Comparison of ENCODE assay signal across 8 mouse cellular contexts in genomic region chr2:25545996-25546810, GRCm38 (mm10). TPM values are rescaled to one million over a fixed set of nuclear protein-coding genes. Genes with fewer than 3 reads are reported as not detected.
A peak's percentile ranks its signal among the peaks of the same experiment; 100 is the strongest.
DNase-seq lines count a peak whose midpoint lies in the region; ATAC-seq and TF ChIP-seq lines count a peak whose summit lies in the region.

No protein-coding gene starts in this region.

- peak overlapping the region; percentile 81 for H3K4me2 ChIP-seq in embryonic facial prominence, embryonic 14.5 days (ENCODE audit: low read depth, low read length)
- H3K4me2 ChIP-seq in midbrain, embryonic 12.5 days (replicated peaks), result peak overlapping the region; percentile 78

- H3K4me3 ChIP-seq in heart, embryonic 10.5 days, result peak overlapping the region; percentile 83
- peak overlapping the region; percentile 78 for H3K4me3 ChIP-seq in ES-E14 (ENCODE audit: insufficient read depth in 1 of 2, low read depth in 1 of 2, low read length in 2 of 2, poor library complexity in 1 of 2, severe bottlenecking in 1 of 2)
- H3K4me3 ChIP-seq in embryonic facial prominence, embryonic 14.5 days (ENCODE audit: low read depth, low read length), result peak overlapping the region; percentile 58
- H3K4me3 ChIP-seq in midbrain, embryonic 12.5 days, result peak overlapping the region; percentile 74

- H3K27me3 ChIP-seq in heart, embryonic 10.5 days (ENCODE audit: insufficient read depth, poor library complexity, severe bottlenecking), result no peaks in the 10 kb centered on the region
- no peaks in the 10 kb centered on the region for H3K27me3 ChIP-seq in embryonic facial prominence, embryonic 14.5 days (replicated peaks; ENCODE audit: control insufficient read depth, insufficient read depth, low read length)
- no peaks in the 10 kb centered on the region for H3K27me3 ChIP-seq in midbrain, embryonic 12.5 days

- in situ Hi-C loops in ES-E14 (cut with MboI; ENCODE audit: low sequenced_read_pairs in 2 of 2, unreplicated experiment in 2 of 2), result no loop called here

- H3K9ac ChIP-seq in ES-E14 (ENCODE audit: insufficient read depth, low read depth, low read length, poor library complexity, severe bottlenecking), result peak overlapping the region; percentile 83
- H3K9ac ChIP-seq in embryonic facial prominence, embryonic 14.5 days (ENCODE audit: low read depth, low read length), result peak overlapping the region; percentile 74
- peak overlapping the region; percentile 72 for H3K9ac ChIP-seq in midbrain, embryonic 12.5 days (replicated peaks)

- no peaks in the 10 kb centered on the region for H3K9me3 ChIP-seq in heart, embryonic 10.5 days
- no peaks in the 10 kb centered on the region for H3K9me3 ChIP-seq in ES-E14 (ENCODE audit: control insufficient read depth, insufficient read depth, low read depth, low read length)
- H3K9me3 ChIP-seq in embryonic facial prominence, embryonic 14.5 days (ENCODE audit: control insufficient read depth, low read length), result no peaks in the 10 kb centered on the region
- H3K9me3 ChIP-seq in midbrain, embryonic 12.5 days, result no peaks in the 10 kb centered on the region

- intact Hi-C loops in left cerebral cortex, postnatal 36 days (cut with DNase I), result loop anchor here (5.0 kb wide), 1 partner anchor 119 kb away; the partner anchor contains the start of gene Abca2

- DNase-seq in heart, embryonic 10.5 days (ENCODE audit: low spot score), result no peak
- no peak for DNase-seq in heart, adult 8-10 months (ENCODE audit: low spot score)
- no peak for DNase-seq in ES-E14 (ENCODE audit: low read depth, low spot score)
- DNase-seq in embryonic facial prominence, embryonic 14.5 days (ENCODE audit: low spot score), result no peak
- DNase-seq in left cerebral cortex, postnatal 36 days (ENCODE audit: low spot score in 2 of 2), result no peak
- DNase-seq in kidney, adult 11 months, result no peak

- peak overlapping the region; percentile 96 for H3K27ac ChIP-seq in heart, embryonic 10.5 days
- H3K27ac ChIP-seq in ES-E14 (ENCODE audit: insufficient read depth, low read depth, low read length, poor library complexity, severe bottlenecking), result no peak overlapping the region; the same call in 1 of the 2 replicates
- H3K27ac ChIP-seq in embryonic facial prominence, embryonic 14.5 days (replicated peaks; ENCODE audit: low read depth, low read length), result peak overlapping the region; percentile 75
- peak overlapping the region; percentile 60 for H3K27ac ChIP-seq in midbrain, embryonic 12.5 days (replicated peaks)

- H3K36me3 ChIP-seq in heart, embryonic 10.5 days, result 0 out of 2 replicates have a peak, but pooled peaks cover 4% of the 10 kb centered on the region
- no peaks in the 10 kb centered on the region for H3K36me3 ChIP-seq in ES-E14 (ENCODE audit: control insufficient read depth, insufficient read depth, low read length, poor library complexity, severe bottlenecking)
- H3K36me3 ChIP-seq in embryonic facial prominence, embryonic 14.5 days (ENCODE audit: control insufficient read depth, insufficient read depth, low read length), result no peaks in the 10 kb centered on the region
- no peaks in the 10 kb centered on the region for H3K36me3 ChIP-seq in midbrain, embryonic 12.5 days

- ATAC-seq in embryonic facial prominence, embryonic 14.5 days (ENCODE audit: low read depth), result peak; percentile 69
- peak; percentile 17 for ATAC-seq in inflammation-experienced regulatory T-cells, adult 6 months
- peak; percentile 73 for ATAC-seq in midbrain, embryonic 12.5 days (ENCODE audit: low FRiP score, low read depth)

- H3K4me1 ChIP-seq in heart, embryonic 10.5 days, result peaks cover 24% of the 10 kb centered on the region
- peaks cover 0 to 3% of the 10 kb centered on the region in 2 experiments; a peak in 1 of 4 replicates for H3K4me1 ChIP-seq in ES-E14 (ENCODE audit: control insufficient read depth in 2 of 2, insufficient read depth in 2 of 2, low read length in 2 of 2, poor library complexity in 1 of 2)
- peaks cover 4% of the 10 kb centered on the region; the same call in 1 of the 2 replicates for H3K4me1 ChIP-seq in embryonic facial prominence, embryonic 14.5 days (ENCODE audit: control insufficient read depth, insufficient read depth, low read length)
- H3K4me1 ChIP-seq in midbrain, embryonic 12.5 days, result peaks cover 21% of the 10 kb centered on the region

- WGBS in heart, embryonic 10.5 days, result 8% methylated on average over 43 of the region's 43 CpGs
- WGBS in embryonic facial prominence, embryonic 14.5 days, result 14% methylated on average over 24 of the region's 43 CpGs
- 9% methylated on average over 43 of the region's 43 CpGs for WGBS in midbrain, embryonic 12.5 days

TF ChIP-seq in ES-E14, 5 proteins besides CTCF, POLR2A, EP300 and RAD21:
- TF ChIP-seq ZC3H11A (IDR thresholded peaks at IDR 0.05; ENCODE audit: borderline replicate concordance, low read depth, low read length), result no peak
- no peak for TF ChIP-seq ZNF384 (IDR thresholded peaks at IDR 0.05; ENCODE audit: low read depth, low read length)
- TF ChIP-seq MAFK (IDR thresholded peaks at IDR 0.05; ENCODE audit: insufficient read depth, low read depth, low read length), result no peak
- TF ChIP-seq HCFC1 (IDR thresholded peaks at IDR 0.05; ENCODE audit: borderline replicate concordance, insufficient read depth, low read length), result no peak
- no peak for TF ChIP-seq CHD2 (IDR thresholded peaks at IDR 0.05; ENCODE audit: low read depth, low read length)

RNA-seq across cellular contexts. Expression of gene Traf2, which starts 0.5 kb away (rescaled TPM):
- polyA plus RNA-seq in heart, embryonic 10.5 days (2016; fragmentation: Nextera tagmentation; extraction: Ambion mirVana), result 29.7 and 30.9 TPM in 2 replicates
- 10 to 100 TPM; 11.8 to 16.3 (median 13.8) TPM for total RNA-seq in heart, adult 8-10 months (2022)
- total RNA-seq in ES-E14 (2012; rRNA removed), result 7.9 and 9.1 TPM in 2 replicates
- 30.0 and 33.9 TPM in 2 replicates for polyA plus RNA-seq in embryonic facial prominence, embryonic 14.5 days (2014; fragmentation: Nextera tagmentation; extraction: Ambion mirVana)
- polyA plus RNA-seq in inflammation-experienced regulatory T-cells, adult 6 months (2017; shearing (Covaris generic)), result 10 to 100 TPM; 74.8 to 85.3 (median 76.1) TPM
- 32.3 and 32.4 TPM in 2 replicates for polyA plus RNA-seq in midbrain, embryonic 12.5 days (2016; fragmentation: Nextera tagmentation; extraction: Ambion mirVana)
- total RNA-seq in left cerebral cortex, postnatal 36 days (2021), result 1 to 10 TPM; 8.7 to 9.3 TPM

RNA-seq across cellular contexts. Expression of gene Edf1, which starts 11.4 kb away (rescaled TPM):
- polyA plus RNA-seq in heart, embryonic 10.5 days (2016; fragmentation: Nextera tagmentation; extraction: Ambion mirVana), result 336 and 382 TPM in 2 replicates
- total RNA-seq in heart, adult 8-10 months (2022), result 100 to 1,000 TPM; 156 to 257 (median 210) TPM
- 142 and 179 TPM in 2 replicates for total RNA-seq in ES-E14 (2012; rRNA removed)
- polyA plus RNA-seq in embryonic facial prominence, embryonic 14.5 days (2014; fragmentation: Nextera tagmentation; extraction: Ambion mirVana), result 312 and 318 TPM in 2 replicates
- 100 to 1,000 TPM; 246 to 394 (median 269) TPM for polyA plus RNA-seq in inflammation-experienced regulatory T-cells, adult 6 months (2017; shearing (Covaris generic))
- 362 and 366 TPM in 2 replicates for polyA plus RNA-seq in midbrain, embryonic 12.5 days (2016; fragmentation: Nextera tagmentation; extraction: Ambion mirVana)
- total RNA-seq in left cerebral cortex, postnatal 36 days (2021), result 100 to 1,000 TPM; 189 to 236 TPM

RNA-seq across cellular contexts. Expression of gene Mamdc4, which starts 28.4 kb away (rescaled TPM):
- 1.6 and 3.7 TPM in 2 replicates for polyA plus RNA-seq in heart, embryonic 10.5 days (2016; fragmentation: Nextera tagmentation; extraction: Ambion mirVana)
- 1 to 10 TPM; 1.1 to 2.2 (median 1.5) TPM for total RNA-seq in heart, adult 8-10 months (2022)
- total RNA-seq in ES-E14 (2012; rRNA removed), result 4.1 and 9.7 TPM in 2 replicates
- polyA plus RNA-seq in embryonic facial prominence, embryonic 14.5 days (2014; fragmentation: Nextera tagmentation; extraction: Ambion mirVana), result 1.4 and 1.7 TPM in 2 replicates
- polyA plus RNA-seq in inflammation-experienced regulatory T-cells, adult 6 months (2017; shearing (Covaris generic)), result 1 to 10 TPM in 2 of 3 experiments, under 1 TPM in 1; 0.85 to 2.2 (median 1.3) TPM
- polyA plus RNA-seq in midbrain, embryonic 12.5 days (2016; fragmentation: Nextera tagmentation; extraction: Ambion mirVana), result 5.1 and 7.2 TPM in 2 replicates
- total RNA-seq in left cerebral cortex, postnatal 36 days (2021), result 1 to 10 TPM; 1.4 to 2.4 TPM

RNA-seq across cellular contexts. Expression of gene Phpt1, which starts 28.8 kb away (rescaled TPM):
- 160 and 170 TPM in 2 replicates for polyA plus RNA-seq in heart, embryonic 10.5 days (2016; fragmentation: Nextera tagmentation; extraction: Ambion mirVana)
- 10 to 100 TPM; 58.2 to 72.2 (median 65.4) TPM for total RNA-seq in heart, adult 8-10 months (2022)
- total RNA-seq in ES-E14 (2012; rRNA removed), result 29.9 and 39.4 TPM in 2 replicates
- 148 and 160 TPM in 2 replicates for polyA plus RNA-seq in embryonic facial prominence, embryonic 14.5 days (2014; fragmentation: Nextera tagmentation; extraction: Ambion mirVana)
- 10 to 100 TPM; 37.0 to 64.3 (median 56.2) TPM for polyA plus RNA-seq in inflammation-experienced regulatory T-cells, adult 6 months (2017; shearing (Covaris generic))
- 166 and 173 TPM in 2 replicates for polyA plus RNA-seq in midbrain, embryonic 12.5 days (2016; fragmentation: Nextera tagmentation; extraction: Ambion mirVana)
- total RNA-seq in left cerebral cortex, postnatal 36 days (2021), result 10 to 100 TPM; 74.6 to 75.4 TPM

RNA-seq across cellular contexts. Expression of gene Ajm1, which starts 35.4 kb away (rescaled TPM):
- 0.08 TPM in 1 of 2 replicates, not detected in the other for polyA plus RNA-seq in heart, embryonic 10.5 days (2016; fragmentation: Nextera tagmentation; extraction: Ambion mirVana)
- under 1 TPM; 0.09 to 0.38 (median 0.25) TPM for total RNA-seq in heart, adult 8-10 months (2022)
- 0.36 and 1.2 TPM in 2 replicates for total RNA-seq in ES-E14 (2012; rRNA removed)
- polyA plus RNA-seq in embryonic facial prominence, embryonic 14.5 days (2014; fragmentation: Nextera tagmentation; extraction: Ambion mirVana), result 0.40 and 1.4 TPM in 2 replicates
- polyA plus RNA-seq in inflammation-experienced regulatory T-cells, adult 6 months (2017; shearing (Covaris generic)), result under 1 TPM in 1 of 3 experiments, not detected in 2; 0.07 TPM
- polyA plus RNA-seq in midbrain, embryonic 12.5 days (2016; fragmentation: Nextera tagmentation; extraction: Ambion mirVana), result 1.8 and 1.9 TPM in 2 replicates
- total RNA-seq in left cerebral cortex, postnatal 36 days (2021), result 100 to 1,000 TPM in 1 of 2 experiments, 10 to 100 TPM in 1; 99.8 to 110 TPM

Comparison
In these comparisons a context has a peak if more than half of its experiments do, and no peak if none do; other contexts are left out.
1. ATAC-seq: peak in every context shown above with its lines; median percentile 73 in midbrain, embryonic 12.5 days; 69 in embryonic facial prominence, embryonic 14.5 days; 17 in inflammation-experienced regulatory T-cells, adult 6 months.